Mouse (Mus musculus) ES-E14 (cell line): ENCODE results near the gene Plbd1. TPM values are rescaled to one million over a fixed set of nuclear protein-coding genes. Genes with fewer than 3 reads are reported as not detected.

Source experiments
- DNase-seq: peaks from one replicate; pipeline ENCODE4 v3.0.0-alpha.2; 2013; ENCODE audit warnings: low read depth, low spot score
- H3K27ac ChIP-seq: 2 replicates; pipeline ENCODE4 v1.5.1; 2012; ENCODE audit warnings: low read depth, mild to moderate bottlenecking, low read length, moderate library complexity, mixed read lengths; ENCODE audit not compliant: poor library complexity, insufficient read depth, severe bottlenecking
- H3K36me3 ChIP-seq: 2 replicates; pipeline ENCODE4 v1.6.1; 2012; ENCODE audit warnings: mild to moderate bottlenecking, low read length, moderate library complexity, mixed read lengths; ENCODE audit not compliant: control insufficient read depth, poor library complexity, insufficient read depth, severe bottlenecking
- H3K4me1 ChIP-seq, 2 experiments: fragments of 150-350 bp in 1 of 2; sonication (generic) in 1 of 2; 2 replicates each; pipeline ENCODE4 v1.6.1; 2012; ENCODE audit warnings: low read length in 2 of 2, mild to moderate bottlenecking in 1 of 2, mixed read lengths in 1 of 2; ENCODE audit not compliant: control insufficient read depth in 2 of 2, insufficient read depth in 2 of 2, poor library complexity in 1 of 2
- H3K4me3 ChIP-seq, 2 experiments: fragments of 150-350 bp in 1 of 2; sonication (generic) in 1 of 2; 2 replicates each; pipeline ENCODE4 v1.5.1; 2012; ENCODE audit warnings: low read length in 2 of 2, low read depth in 1 of 2, mild to moderate bottlenecking in 1 of 2, mixed read lengths in 1 of 2; ENCODE audit not compliant: insufficient read depth in 1 of 2, poor library complexity in 1 of 2, severe bottlenecking in 1 of 2
- H3K9ac ChIP-seq: 2 replicates; pipeline ENCODE4 v1.6.1; 2012; ENCODE audit warnings: low read depth, mild to moderate bottlenecking, low read length, mixed read lengths; ENCODE audit not compliant: poor library complexity, insufficient read depth, severe bottlenecking
- H3K9me3 ChIP-seq: fragments of 150-350 bp; sonication (generic); 2 replicates; pipeline ENCODE4 v1.6.1; 2012; ENCODE audit warnings: low read depth, mild to moderate bottlenecking, low read length; ENCODE audit not compliant: control insufficient read depth, insufficient read depth
- CHD2 ChIP-seq: IDR thresholded peaks from 2 replicates; pipeline ENCODE4 v1.6.1; 2014; ENCODE audit warnings: mild to moderate bottlenecking, low read depth, low read length, inconsistent platforms
- HCFC1 ChIP-seq: IDR thresholded peaks from 2 replicates; pipeline ENCODE4 v1.6.1; 2012; ENCODE audit warnings: low read length, inconsistent platforms, borderline replicate concordance; ENCODE audit not compliant: insufficient read depth
- MAFK ChIP-seq: IDR thresholded peaks from 2 replicates; pipeline ENCODE4 v1.6.1; 2014; ENCODE audit warnings: mild to moderate bottlenecking, low read depth, low read length, inconsistent platforms; ENCODE audit not compliant: insufficient read depth
- ZC3H11A ChIP-seq: IDR thresholded peaks from 2 replicates; pipeline ENCODE4 v1.6.1; 2012; ENCODE audit warnings: low read depth, mild to moderate bottlenecking, inconsistent platforms, low read length, borderline replicate concordance
- ZNF384 ChIP-seq: IDR thresholded peaks from 2 replicates; pipeline ENCODE4 v1.6.1; 2012; ENCODE audit warnings: low read depth, low read length, inconsistent platforms
- in situ Hi-C, 2 experiments: fragments of 600-800 bp; cut with MboI; formaldehyde crosslinking; loops; one replicate each; pipeline ENCODE4 v1.15.1; 2025; ENCODE audit warnings: low sequenced_read_pairs in 2 of 2, inconsistent platforms in 1 of 2; ENCODE audit not compliant: unreplicated experiment in 2 of 2
- total RNA-seq: library from RNA; depleted of rRNA; stranded (reverse); fragments of 300-350 nt; gene quantifications from 2 replicates; pipeline ENCODE4 v1.2.3, GENCODE M21; 2012

Plbd1 gene
- total RNA-seq, 1 experiment, result 2.5 TPM

- Histone ChIP-seq H3K36me3 (no peaks in the 10 kb centered on the region), H3K9me3 (no peaks in the 10 kb centered on the region), H3K9ac (no peak overlapping the region), H3K4me3 (no peak overlapping the region), H3K27ac (no peak overlapping the region), H3K4me1 (peaks cover 0 to 2% of the 10 kb centered on the region in 2 experiments; a peak in 1 of 4 replicates)
- TF ChIP-seq HCFC1 (no peak), ZNF384 (no peak), ZC3H11A (no peak), CHD2 (no peak), MAFK (no peak)
- in situ Hi-C loops, result no loop called here
- DNase-seq, result no peak
These were observed 2.5 kb downstream of the Plbd1 start for GRCm38 (mm10) chr6:136659226-136659625.

GRCm38 (mm10) chr6:136658303-136658702 is 3.4 kb downstream of the Plbd1 start:
- no peak for DNase-seq
- TF ChIP-seq CHD2 (no peak), MAFK (no peak), ZNF384 (no peak), ZC3H11A (no peak), HCFC1 (no peak)
- Histone ChIP-seq H3K9ac (no peak overlapping the region), H3K4me1 (peaks cover 0 to 2% of the 10 kb centered on the region in 2 experiments; a peak in 1 of 4 replicates), H3K36me3 (no peaks in the 10 kb centered on the region), H3K9me3 (no peaks in the 10 kb centered on the region), H3K27ac (no peak overlapping the region), H3K4me3 (no peak overlapping the region)
- in situ Hi-C loops, result no loop called here

GRCm38 (mm10) chr6:136655786-136656185 is 5.9 kb downstream of the Plbd1 start:
- TF ChIP-seq ZNF384 (no peak), CHD2 (no peak)
- no peaks in the 10 kb centered on the region for H3K36me3 ChIP-seq
- H3K9me3 ChIP-seq, result no peaks in the 10 kb centered on the region
- H3K4me1 ChIP-seq, result peaks cover 0 to 2% of the 10 kb centered on the region in 2 experiments; a peak in 1 of 4 replicates
- DNase-seq, result no peak
- H3K9ac ChIP-seq, result no peak overlapping the region
- no peak overlapping the region for H3K4me3 ChIP-seq
- H3K27ac ChIP-seq, result no peak overlapping the region
- in situ Hi-C loops, result no loop called here

- TF ChIP-seq CHD2 (no peak), ZNF384 (no peak), ZC3H11A (no peak), HCFC1 (no peak)
- no peak overlapping the region for H3K27ac ChIP-seq
- no peaks in the 10 kb centered on the region for H3K36me3 ChIP-seq
- H3K4me1 ChIP-seq, result no peaks in the 10 kb centered on the region
- in situ Hi-C loops, result no loop called here
- no peak for DNase-seq
- no peak overlapping the region for H3K4me3 ChIP-seq
- H3K9me3 ChIP-seq, result no peaks in the 10 kb centered on the region
- H3K9ac ChIP-seq, result no peak overlapping the region
These were observed 7.3 kb downstream of the Plbd1 start for GRCm38 (mm10) chr6:136654470-136654869.

GRCm38 (mm10) chr6:136653331-136653730 is 8.4 kb downstream of the Plbd1 start:
- no peak overlapping the region for H3K9ac ChIP-seq
- DNase-seq, result no peak
- H3K4me3 ChIP-seq, result no peak overlapping the region
- H3K9me3 ChIP-seq, result no peaks in the 10 kb centered on the region
- H3K36me3 ChIP-seq, result no peaks in the 10 kb centered on the region
- H3K4me1 ChIP-seq, result no peaks in the 10 kb centered on the region
- TF ChIP-seq HCFC1, result no peak
- H3K27ac ChIP-seq, result no peak overlapping the region
- in situ Hi-C loops, result no loop called here
